12 mouse cellular contexts compared by ENCODE assay signal in genomic region chr6:144917128-144917527, GRCm38 (mm10).
DNase-seq lines count a peak whose midpoint lies in the region; ATAC-seq and TF ChIP-seq lines count a peak whose summit lies in the region.
"Had no signal": no experiment of that assay in that cellular context is flagged by ENCODE, and none has a peak within 500 bp of the region (broad histone marks: within the 10 kb centered on the region; RNA-seq: fewer than 3 reads in every experiment).

No protein-coding gene starts in this region.

- H3K9me3 ChIP-seq in midbrain, embryonic 10.5 days (replicated peaks): no peaks in the 10 kb centered on the region
- no peaks in the 10 kb centered on the region for H3K9me3 ChIP-seq in midbrain, embryonic 14.5 days (ENCODE audit: control insufficient read depth, low read length)
- no peaks in the 10 kb centered on the region for H3K9me3 ChIP-seq in heart, embryonic 15.5 days (replicated peaks)
- H3K9me3 ChIP-seq in liver, postnatal 0 days (ENCODE audit: low read length): no peaks in the 10 kb centered on the region
- H3K9me3 ChIP-seq in stomach, embryonic 16.5 days (replicated peaks; ENCODE audit: control insufficient read depth, low read length): no peaks in the 10 kb centered on the region

- no peaks in the 10 kb centered on the region for H3K27me3 ChIP-seq in midbrain, embryonic 10.5 days (ENCODE audit: low read depth, poor library complexity, severe bottlenecking)
- H3K27me3 ChIP-seq in midbrain, embryonic 14.5 days (ENCODE audit: control insufficient read depth, insufficient read depth, low read length): no peaks in the 10 kb centered on the region
- no peaks in the 10 kb centered on the region for H3K27me3 ChIP-seq in heart, embryonic 15.5 days
- H3K27me3 ChIP-seq in liver, postnatal 0 days (ENCODE audit: insufficient read depth, low read length): no peaks in the 10 kb centered on the region
- H3K27me3 ChIP-seq in stomach, embryonic 16.5 days (ENCODE audit: control insufficient read depth, insufficient read depth, low read length): no peaks in the 10 kb centered on the region

- peaks cover 6% of the 10 kb centered on the region; the same call in 1 of the 2 replicates for H3K4me1 ChIP-seq in midbrain, embryonic 10.5 days
- H3K4me1 ChIP-seq in midbrain, embryonic 14.5 days (ENCODE audit: control insufficient read depth, insufficient read depth, low read length): no peaks in the 10 kb centered on the region
- peaks cover 12% of the 10 kb centered on the region for H3K4me1 ChIP-seq in heart, embryonic 15.5 days (replicated peaks)
- peaks cover 11% of the 10 kb centered on the region for H3K4me1 ChIP-seq in liver, postnatal 0 days (ENCODE audit: insufficient read depth)
- H3K4me1 ChIP-seq in stomach, embryonic 16.5 days (ENCODE audit: control insufficient read depth, insufficient read depth, low read length): peaks cover 7% of the 10 kb centered on the region; the same call in 1 of the 2 replicates

- no peak overlapping the region for H3K27ac ChIP-seq in midbrain, embryonic 10.5 days (replicated peaks)
- H3K27ac ChIP-seq in midbrain, embryonic 14.5 days (replicated peaks; ENCODE audit: low read depth, low read length): no peak overlapping the region
- peak overlapping the region; percentile 13; the same call in 1 of the 2 replicates for H3K27ac ChIP-seq in heart, embryonic 15.5 days
- H3K27ac ChIP-seq in liver, postnatal 0 days (ENCODE audit: low read depth): no peak overlapping the region
- H3K27ac ChIP-seq in stomach, embryonic 16.5 days (ENCODE audit: low read length): no peak overlapping the region; the same call in 1 of the 2 replicates

- no peak for ATAC-seq in midbrain, embryonic 14.5 days (ENCODE audit: low FRiP score, low TSS enrichment)
- ATAC-seq in heart, embryonic 15.5 days (replicated peaks; ENCODE audit: insufficient number of reproducible peaks, insufficient read depth, low FRiP score, low read depth): peak; percentile 73
- ATAC-seq in liver, postnatal 0 days: peak; percentile 59; the same call in 1 of the 2 replicates
- ATAC-seq in stomach, embryonic 16.5 days (ENCODE audit: insufficient read depth, low FRiP score): peak; percentile 83
- ATAC-seq: forebrain, postnatal 0 days had no signal

- no peak for TF ChIP-seq EP300 in liver, postnatal 0 days (IDR thresholded peaks at IDR 0.05; ENCODE audit: low read depth)

- no peak for TF ChIP-seq CTCF in liver, postnatal 0 days (IDR thresholded peaks at IDR 0.05; ENCODE audit: low read depth)

- no peak overlapping the region for H3K4me3 ChIP-seq in midbrain, embryonic 10.5 days
- H3K4me3 ChIP-seq in midbrain, embryonic 14.5 days (replicated peaks; ENCODE audit: low read depth, low read length): no peak overlapping the region
- no peak overlapping the region for H3K4me3 ChIP-seq in heart, embryonic 15.5 days
- H3K4me3 ChIP-seq in liver, postnatal 0 days (ENCODE audit: low read depth, low read length): no peak overlapping the region
- H3K4me3 ChIP-seq in stomach, embryonic 16.5 days (replicated peaks; ENCODE audit: low read length): no peak overlapping the region
- H3K4me3 ChIP-seq: myocyte had no signal

- no peak overlapping the region for H3K9ac ChIP-seq in midbrain, embryonic 14.5 days (replicated peaks; ENCODE audit: low read length)
- no peak overlapping the region for H3K9ac ChIP-seq in heart, embryonic 15.5 days
- H3K9ac ChIP-seq in liver, postnatal 0 days (replicated peaks): no peak overlapping the region
- no peak overlapping the region for H3K9ac ChIP-seq in stomach, embryonic 16.5 days (ENCODE audit: low read length)
- H3K9ac ChIP-seq: forebrain, postnatal 0 days had no signal

- H3K36me3 ChIP-seq in midbrain, embryonic 10.5 days: no peaks in the 10 kb centered on the region
- H3K36me3 ChIP-seq in midbrain, embryonic 14.5 days (ENCODE audit: control insufficient read depth, insufficient read depth, low read length): no peaks in the 10 kb centered on the region
- H3K36me3 ChIP-seq in heart, embryonic 15.5 days: no peaks in the 10 kb centered on the region
- H3K36me3 ChIP-seq in liver, postnatal 0 days (replicated peaks; ENCODE audit: insufficient read depth, low read length): no peaks in the 10 kb centered on the region
- H3K36me3 ChIP-seq in stomach, embryonic 16.5 days (ENCODE audit: control insufficient read depth, insufficient read depth, low read length): no peaks in the 10 kb centered on the region
- H3K36me3 ChIP-seq: G1E had no signal

- intact Hi-C loops in left cerebral cortex, postnatal 4 days (cut with DNase I): no loop called here

- peak; percentile 43 for DNase-seq in midbrain, embryonic 10.5 days (ENCODE audit: low spot score)
- DNase-seq in midbrain, embryonic 14.5 days: no peak
- DNase-seq in liver, postnatal 0 days: no peak
- DNase-seq in Muller cell, postnatal 12 days (ENCODE audit: inconsistent ontology term): no peak
- no peak for DNase-seq in gastrocnemius, adult 8-10 months (ENCODE audit: low spot score in 2 of 2)
- DNase-seq in left cerebral cortex, postnatal 4 days: no peak
- DNase-seq: forebrain, postnatal 0 days; layer of hippocampus, postnatal 36 days had no signal

- H3K4me2 ChIP-seq in midbrain, embryonic 14.5 days (ENCODE audit: low read length): no peak overlapping the region
- H3K4me2 ChIP-seq in heart, embryonic 15.5 days: 0 out of 2 replicates have a peak overlapping the region, but pooled peaks have one; percentile 10
- H3K4me2 ChIP-seq in liver, postnatal 0 days (ENCODE audit: low read depth, low read length): no peak overlapping the region
- 0 out of 2 replicates have a peak overlapping the region, but pooled peaks have one; percentile 19 for H3K4me2 ChIP-seq in stomach, embryonic 16.5 days (ENCODE audit: low read depth, low read length)

- 55% methylated on average over 8 of the region's 8 CpGs for WGBS in midbrain, embryonic 10.5 days
- 65% methylated on average over 8 of the region's 8 CpGs for WGBS in midbrain, embryonic 14.5 days
- WGBS in heart, embryonic 15.5 days: 9% methylated on average over 8 of the region's 8 CpGs
- WGBS in liver, postnatal 0 days (ENCODE audit: insufficient replicate concordance): 16% methylated on average over 8 of the region's 8 CpGs
- 14% methylated on average over 8 of the region's 8 CpGs for WGBS in stomach, embryonic 16.5 days

Comparison
In these comparisons a context has a peak if more than half of its experiments do, and no peak if none do; other contexts are left out.
1. H3K4me2 ChIP-seq: peak in heart, embryonic 15.5 days (single experiment) and stomach, embryonic 16.5 days (single experiment); none in midbrain, embryonic 14.5 days (single experiment) and liver, postnatal 0 days (single experiment).